ENCODE assay signal across 10 mouse cellular contexts in the genomic region with DNA sequence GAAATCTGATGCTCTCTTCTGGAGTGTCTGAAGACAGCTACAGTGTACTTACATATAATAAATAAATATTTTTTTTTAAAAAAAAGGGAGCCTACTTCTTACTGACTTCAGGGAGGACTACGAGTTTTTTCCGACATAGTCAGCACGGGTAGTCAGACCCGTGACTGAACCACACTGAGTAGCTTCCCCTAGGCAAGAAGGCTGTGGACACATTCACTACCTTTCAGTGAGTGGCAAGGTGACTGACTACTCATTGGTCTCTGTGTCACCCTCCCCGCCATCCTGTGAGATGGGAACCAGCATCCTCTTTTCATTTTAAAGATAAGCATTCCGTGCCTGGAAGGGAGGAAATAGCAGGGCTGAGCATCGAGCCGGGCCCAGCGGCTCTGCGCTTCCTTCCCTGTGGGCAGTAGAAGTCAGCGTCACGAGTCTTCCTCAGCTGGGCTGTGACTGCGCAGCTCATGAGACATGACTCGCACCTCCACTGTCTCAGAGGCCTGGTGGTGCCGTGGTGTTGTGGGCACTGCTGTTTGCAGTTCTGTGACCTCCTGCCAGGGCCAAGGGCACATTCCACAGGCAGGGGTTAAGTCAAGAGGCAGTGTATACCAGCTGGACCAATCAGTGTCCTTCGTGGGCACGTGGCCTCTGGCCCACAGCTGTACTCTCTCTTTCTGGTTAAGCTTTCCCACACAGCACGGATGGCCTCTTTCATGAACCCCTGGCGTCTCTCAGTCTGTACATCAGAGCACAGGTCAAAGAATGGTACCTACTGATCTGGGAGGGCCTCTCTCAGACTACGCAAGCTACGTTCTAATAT. TPM values are rescaled to one million over a fixed set of nuclear protein-coding genes. Genes with fewer than 3 reads are reported as not detected.
DNase-seq lines count a peak whose midpoint lies in the region; ATAC-seq lines count a peak whose summit lies in the region.
"Had no signal": no experiment of that assay in that cellular context is flagged by ENCODE, and none has a peak within 500 bp of the region (broad histone marks: within the 10 kb centered on the region; RNA-seq: fewer than 3 reads in every experiment).

No protein-coding gene starts in this region.

- peaks cover 15% of the 10 kb centered on the region for H3K4me1 ChIP-seq in liver, embryonic 16.5 days (ENCODE audit: control insufficient read depth, low read depth, low read length)
- H3K4me1 ChIP-seq in stomach, embryonic 15.5 days, result peaks cover 4% of the 10 kb centered on the region; the same call in 1 of the 2 replicates
- H3K4me1 ChIP-seq: limb, embryonic 13.5 days had no signal

- WGBS in liver, embryonic 16.5 days (ENCODE audit: insufficient replicate concordance), result 16% methylated on average over 21 of the region's 21 CpGs
- WGBS in stomach, embryonic 15.5 days, result 54% methylated on average over 21 of the region's 21 CpGs

- no peaks in the 10 kb centered on the region for H3K36me3 ChIP-seq in liver, embryonic 16.5 days (ENCODE audit: control insufficient read depth, insufficient read depth)
- H3K36me3 ChIP-seq in stomach, embryonic 15.5 days, result no peaks in the 10 kb centered on the region
- H3K36me3 ChIP-seq: embryonic facial prominence, embryonic 13.5 days; limb, embryonic 13.5 days had no signal

- DNase-seq in right cerebral cortex, postnatal 25 days, result peak; percentile 9
- no peak for DNase-seq in right cerebral cortex, postnatal 4 days
- DNase-seq in adrenal gland, adult 18-20 months (ENCODE audit: low spot score in 2 of 2), result no peak
- no peak for DNase-seq in gastrocnemius, postnatal 10 days
- DNase-seq in left cerebral cortex, adult 11 months (ENCODE audit: low spot score), result no peak

- no peaks in the 10 kb centered on the region for H3K27me3 ChIP-seq in liver, embryonic 16.5 days (ENCODE audit: control insufficient read depth, insufficient read depth, low read depth, low read length)
- H3K27me3 ChIP-seq in stomach, embryonic 15.5 days (replicated peaks), result no peaks in the 10 kb centered on the region
- H3K27me3 ChIP-seq: embryonic facial prominence, embryonic 13.5 days; limb, embryonic 13.5 days had no signal

- no peak overlapping the region for H3K4me3 ChIP-seq in liver, embryonic 16.5 days (ENCODE audit: low read depth, low read length)
- no peak overlapping the region for H3K4me3 ChIP-seq in stomach, embryonic 15.5 days (replicated peaks)
- H3K4me3 ChIP-seq: embryonic facial prominence, embryonic 13.5 days; limb, embryonic 13.5 days had no signal

- ATAC-seq in granulocyte monocyte progenitor cell, adult 5-6 weeks (replicated peaks; ENCODE audit: poor library complexity, severe bottlenecking), result peak; percentile 79
- peak; percentile 74 for ATAC-seq in liver, embryonic 16.5 days (ENCODE audit: low read depth)
- peak; percentile 43; the same call in 1 of the 2 replicates for ATAC-seq in stomach, embryonic 15.5 days (ENCODE audit: insufficient read depth, low FRiP score, low read depth)

- peak overlapping the region; percentile 55; the same call in 1 of the 2 replicates for H3K27ac ChIP-seq in liver, embryonic 16.5 days (ENCODE audit: low read length)
- no peak overlapping the region; the same call in 1 of the 2 replicates for H3K27ac ChIP-seq in stomach, embryonic 15.5 days
- H3K27ac ChIP-seq: embryonic facial prominence, embryonic 13.5 days; limb, embryonic 13.5 days had no signal

- no peaks in the 10 kb centered on the region for H3K9me3 ChIP-seq in liver, embryonic 16.5 days (replicated peaks; ENCODE audit: control insufficient read depth, low read length)
- H3K9me3 ChIP-seq in stomach, embryonic 15.5 days, result no peaks in the 10 kb centered on the region
- H3K9me3 ChIP-seq: embryonic facial prominence, embryonic 13.5 days; limb, embryonic 13.5 days had no signal

- H3K9ac ChIP-seq in liver, embryonic 16.5 days (ENCODE audit: low read depth, low read length), result no peak overlapping the region; the same call in 1 of the 2 replicates
- H3K9ac ChIP-seq in stomach, embryonic 15.5 days, result no peak overlapping the region
- H3K9ac ChIP-seq: embryonic facial prominence, embryonic 13.5 days; limb, embryonic 13.5 days had no signal

- no peak overlapping the region for H3K4me2 ChIP-seq in liver, embryonic 16.5 days (ENCODE audit: low read depth, low read length)
- H3K4me2 ChIP-seq in stomach, embryonic 15.5 days, result no peak overlapping the region
- H3K4me2 ChIP-seq: embryonic facial prominence, embryonic 13.5 days; limb, embryonic 13.5 days had no signal

RNA-seq across cellular contexts. Expression of a gene that starts 45.7 kb away (rescaled TPM):
- total RNA-seq in granulocyte monocyte progenitor cell, adult 5-6 weeks (2014; fragmentation: Nextera tagmentation), result 23.3 and 24.6 TPM in 2 replicates
- total RNA-seq in granulocyte monocyte progenitor cell, adult 5-6 weeks (2017), result 23.5 and 26.8 TPM in 2 replicates
- polyA plus RNA-seq in liver, embryonic 16.5 days (2015; fragmentation: Nextera tagmentation; extraction: Ambion mirVana), result 14.9 and 17.9 TPM in 2 replicates
- 10.5 and 13.8 TPM in 2 replicates for polyA plus RNA-seq in stomach, embryonic 15.5 days (2015; fragmentation: Nextera tagmentation; extraction: Ambion mirVana)
- 10 to 100 TPM; 10.2 to 13.4 TPM for total RNA-seq in adrenal gland, adult 18-20 months (2021)
- total RNA-seq in gastrocnemius, postnatal 10 days (2021), result 1 to 10 TPM in 1 of 2 experiments, under 1 TPM in 1; 0.87 to 2.7 TPM
